Mouse (Mus musculus): ENCODE data around the gene Nlk.
"Not testable (repeated sequence)": the region's sequence is repeated elsewhere in the genome, so short reads cannot be mapped to it uniquely, and the experiment has no call there.

Nlk gene

GRCm38 (mm10) chr11:78681058-78681457, 16.1 kb downstream of the Nlk start:
- no peak for DNase-seq (ENCODE audit: low read depth)

- DNase-seq (ENCODE audit: low read depth): no peak
Observed at GRCm38 (mm10) chr11:78678761-78679160, 18.4 kb downstream of the Nlk start.

GRCm38 (mm10) chr11:78668647-78669046, 28.5 kb downstream of the Nlk start:
- DNase-seq (ENCODE audit: low read depth): no peak

DNA sequence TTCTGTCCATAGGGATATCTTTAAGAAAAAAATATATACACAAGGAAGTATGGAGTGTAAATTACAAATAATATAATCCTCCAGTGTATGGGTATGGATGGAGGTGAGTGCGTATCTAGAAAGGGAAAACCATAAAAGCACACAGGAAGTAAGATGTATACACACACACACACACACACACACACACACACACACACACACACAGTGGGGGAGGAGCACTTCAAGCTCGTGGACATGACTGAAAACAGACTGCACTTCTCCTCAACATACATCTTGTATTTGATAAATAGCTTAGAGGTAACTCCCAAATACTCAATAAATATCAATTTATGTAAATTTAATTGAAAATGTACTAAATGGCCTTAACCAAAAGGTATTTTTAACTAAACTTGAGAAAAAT, 32.3 kb downstream of the Nlk start:
- no peak for DNase-seq (ENCODE audit: low read depth)

- DNase-seq (ENCODE audit: low read depth): no peak
Observed at GRCm38 (mm10) chr11:78663916-78664315, 33.3 kb downstream of the Nlk start.

DNA sequence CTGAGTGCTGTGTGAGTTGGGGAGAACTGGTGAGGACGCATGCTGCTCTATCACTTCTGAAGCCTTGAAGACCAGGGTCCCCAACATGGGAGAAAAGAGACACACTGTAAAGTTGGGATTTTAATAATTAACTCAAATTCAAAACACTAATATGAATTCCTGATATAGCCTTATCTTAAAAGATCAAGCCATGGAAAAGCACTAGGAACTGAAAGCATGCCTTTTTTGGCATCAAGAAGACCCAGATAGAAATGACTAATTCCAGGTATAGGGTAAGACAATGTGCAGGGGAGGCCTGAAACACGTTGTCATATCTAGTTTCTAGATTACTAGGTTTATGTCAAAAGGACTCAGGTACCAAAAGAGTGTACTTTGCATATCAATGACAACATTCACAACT, 48.0 kb downstream of the Nlk start:
- DNase-seq (ENCODE audit: low read depth): no peak

- not testable (repeated sequence) for DNase-seq (ENCODE audit: low read depth)
Observed at GRCm38 (mm10) chr11:78648405-78648804, 48.8 kb downstream of the Nlk start.

- no peak for DNase-seq (ENCODE audit: low read depth)
Observed at GRCm38 (mm10) chr11:78643746-78644145, 53.4 kb downstream of the Nlk start.

- no peak for DNase-seq (ENCODE audit: low read depth)
Observed at GRCm38 (mm10) chr11:78642151-78642550, 55.0 kb downstream of the Nlk start.

DNA sequence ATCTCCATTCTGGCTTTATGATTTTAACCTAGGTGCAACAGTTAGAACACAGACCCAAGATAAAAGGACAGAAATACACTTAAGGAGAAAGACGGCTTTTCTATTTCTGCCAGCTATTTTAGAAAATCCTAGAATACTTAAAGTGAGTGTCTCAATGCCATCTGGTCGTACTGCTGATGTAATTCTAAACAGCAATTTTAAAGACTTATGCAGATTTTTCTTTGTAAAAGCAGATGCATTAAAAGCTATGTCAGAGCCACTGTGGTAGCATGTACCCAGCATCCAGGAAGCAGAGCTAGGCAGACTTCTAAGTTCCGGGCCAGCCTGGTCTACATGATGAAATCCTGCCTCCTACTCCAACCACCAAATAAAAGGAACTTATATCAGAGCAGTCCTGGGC, 56.1 kb downstream of the Nlk start:
- DNase-seq (ENCODE audit: low read depth): no peak

DNA sequence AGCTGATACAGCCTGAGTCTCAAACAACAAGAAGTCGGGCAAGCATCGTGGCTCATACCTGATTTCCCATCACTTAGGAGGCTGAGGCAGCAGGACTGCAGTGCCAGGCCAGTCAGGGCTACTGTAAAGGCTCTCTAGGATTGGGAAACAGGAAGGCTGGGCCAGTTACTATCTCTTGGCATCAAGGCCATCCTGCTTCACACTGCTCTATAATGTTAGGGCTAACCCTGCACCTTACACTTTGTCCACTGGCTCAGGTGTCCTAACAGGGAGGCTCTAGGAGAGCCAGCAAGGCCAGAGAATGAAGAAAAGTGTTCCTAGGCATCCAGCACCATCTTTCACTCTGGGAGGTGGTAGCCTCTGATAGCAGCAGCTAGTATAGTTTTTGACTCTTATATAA, 64.4 kb downstream of the Nlk start:
- DNase-seq (ENCODE audit: low read depth): no peak

GRCm38 (mm10) chr11:78628871-78629270, 68.3 kb downstream of the Nlk start:
- DNase-seq (ENCODE audit: low read depth): peak; percentile 76

DNA sequence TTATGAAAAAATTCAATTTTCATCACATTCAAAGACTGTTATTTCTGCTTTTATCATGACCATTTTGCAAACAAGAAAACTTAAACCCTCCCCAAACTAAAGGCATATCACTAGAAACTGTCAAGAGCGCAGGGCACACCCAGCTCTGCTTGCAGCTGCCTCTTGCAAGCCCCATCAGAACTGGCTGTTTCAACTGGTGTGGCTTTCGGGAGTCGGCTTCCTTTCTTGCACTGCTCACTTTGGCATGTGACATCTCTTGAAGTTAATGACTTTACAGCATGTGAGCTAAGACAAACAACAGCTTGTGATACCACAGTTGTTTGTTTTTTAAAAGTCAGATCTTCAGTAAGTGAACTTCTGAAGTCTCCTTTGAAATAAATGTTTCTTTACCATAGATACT, 72.8 kb downstream of the Nlk start:
- no peak for DNase-seq (ENCODE audit: low read depth)

- DNase-seq (ENCODE audit: low read depth): no peak
Observed at GRCm38 (mm10) chr11:78621926-78622325, 75.2 kb downstream of the Nlk start.

GRCm38 (mm10) chr11:78620179-78620578, 77.0 kb downstream of the Nlk start:
- no peak for DNase-seq (ENCODE audit: low read depth)

- no peak for DNase-seq (ENCODE audit: low read depth)
Observed at GRCm38 (mm10) chr11:78611273-78611672, 85.9 kb downstream of the Nlk start.

- DNase-seq (ENCODE audit: low read depth): no peak
Observed at GRCm38 (mm10) chr11:78609657-78610056, 87.5 kb downstream of the Nlk start.

DNA sequence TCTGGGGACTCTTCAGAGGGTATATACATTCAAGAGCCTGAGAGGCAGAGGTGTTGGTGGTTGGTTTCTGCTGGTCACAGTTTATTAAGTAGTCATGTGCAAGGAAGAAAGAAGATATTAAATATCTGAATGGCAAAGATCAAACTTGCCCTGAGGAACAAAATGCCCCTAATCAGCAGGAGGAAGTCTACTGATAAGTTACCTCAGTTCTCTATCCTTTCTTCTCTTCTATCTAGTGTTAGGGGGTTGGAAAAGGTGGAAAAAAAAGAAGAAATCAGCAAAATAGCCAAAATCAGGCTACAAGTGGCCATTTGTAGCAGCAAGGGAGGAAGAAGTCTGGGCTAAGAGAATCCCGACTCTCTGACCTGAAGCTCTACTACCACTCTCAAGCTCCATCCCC, 92.3 kb downstream of the Nlk start:
- DNase-seq (ENCODE audit: low read depth): no peak

- no peak for DNase-seq (ENCODE audit: low read depth)
Observed at GRCm38 (mm10) chr11:78602781-78603180, 94.4 kb downstream of the Nlk start.

DNA sequence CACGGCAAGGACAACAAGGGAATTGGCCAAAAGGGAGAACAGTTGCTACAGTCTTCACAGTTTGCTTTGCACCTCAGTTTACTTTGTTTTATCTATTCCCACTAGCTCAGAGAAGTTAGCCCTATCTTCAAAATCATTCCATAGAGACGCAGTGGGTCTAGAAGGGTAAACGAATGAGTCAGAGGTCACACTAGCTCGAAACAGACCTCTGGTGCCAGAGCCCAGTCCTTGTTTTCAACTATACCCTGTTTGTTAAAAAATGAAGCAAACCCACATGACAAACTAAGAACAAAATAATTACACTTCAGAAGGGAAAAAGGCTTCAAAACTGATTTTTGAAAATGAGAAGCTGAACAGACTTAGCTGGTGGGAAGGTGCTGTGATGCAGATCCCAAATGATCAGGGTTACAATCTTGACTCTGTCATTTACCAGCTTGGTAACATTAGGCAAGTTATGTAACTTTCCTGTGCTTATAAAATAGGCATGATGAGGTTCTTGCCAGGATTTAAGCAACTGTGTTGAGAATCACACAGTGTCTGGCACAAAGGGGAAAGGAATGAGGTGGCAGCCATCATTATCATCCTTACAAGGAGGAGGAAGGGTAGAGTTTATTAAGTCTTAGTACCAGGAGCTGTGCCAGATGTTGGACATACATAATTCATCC, 96.1 kb downstream of the Nlk start:
- peak; percentile 46 for DNase-seq (ENCODE audit: low read depth)

DNA sequence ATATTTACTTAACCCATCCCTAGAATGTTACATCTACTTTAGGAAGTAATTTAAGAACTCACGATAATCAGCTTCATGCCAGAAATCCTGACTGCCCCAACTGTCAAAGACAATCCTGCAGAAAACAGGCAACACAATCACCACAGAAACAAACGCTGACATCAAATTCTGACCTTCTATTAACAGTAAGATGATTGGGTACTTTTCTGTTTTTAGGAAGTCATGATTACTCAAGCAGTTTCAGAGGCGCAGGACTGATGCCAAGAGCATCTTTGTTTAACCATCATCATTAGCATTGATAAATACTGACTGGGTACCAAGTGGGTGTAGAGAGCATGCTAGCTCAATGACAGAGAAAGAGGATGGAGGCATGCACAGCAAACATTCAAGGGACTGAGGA, 96.7 kb downstream of the Nlk start:
- peak; percentile 25 for DNase-seq (ENCODE audit: low read depth)

DNA sequence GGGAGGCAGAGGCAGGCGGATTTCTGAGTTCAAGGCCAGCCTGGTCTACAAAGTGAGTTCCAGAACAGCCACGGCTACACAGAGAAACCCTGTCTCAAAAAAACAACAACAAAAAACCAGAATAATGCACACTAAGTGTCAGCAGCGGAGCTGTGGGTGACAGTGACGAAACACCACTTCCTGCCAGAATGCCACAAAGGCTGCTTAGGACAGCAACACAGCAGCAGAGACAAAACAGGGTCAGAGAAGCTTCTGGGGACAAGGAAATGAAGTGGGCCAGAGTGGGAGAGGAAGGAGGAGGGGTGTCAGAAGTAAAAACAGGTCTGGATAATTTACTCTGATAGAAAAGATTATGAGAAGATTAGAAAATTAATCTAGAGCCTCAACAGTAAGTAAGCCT, 97.1 kb downstream of the Nlk start:
- DNase-seq (ENCODE audit: low read depth): no peak

GRCm38 (mm10) chr11:78598763-78599415, 98.3 kb downstream of the Nlk start:
- no peak for DNase-seq (ENCODE audit: low read depth)

GRCm38 (mm10) chr11:78596750-78597149, 100.4 kb downstream of the Nlk start:
- DNase-seq (ENCODE audit: low read depth): peak; percentile 34

Measured in NIH3T3 (cell line).